Mouse (Mus musculus) layer of hippocampus, postnatal 36 days (tissue): ENCODE measurements around the gene Abcb9. TPM values are rescaled to one million over a fixed set of nuclear protein-coding genes. Genes with fewer than 3 reads are reported as not detected.

Experiments used
- DNase-seq, 2 experiments: peaks; one replicate each; pipeline ENCODE4 v3.0.0; 2022
- total RNA-seq, 2 experiments: library from RNA; stranded (reverse); gene quantifications; 2 replicates each; pipeline ENCODE4 v1.2.3; 2021

The Abcb9 gene
- 10 to 100 TPM; 27.2 to 30.7 TPM for total RNA-seq

DNA sequence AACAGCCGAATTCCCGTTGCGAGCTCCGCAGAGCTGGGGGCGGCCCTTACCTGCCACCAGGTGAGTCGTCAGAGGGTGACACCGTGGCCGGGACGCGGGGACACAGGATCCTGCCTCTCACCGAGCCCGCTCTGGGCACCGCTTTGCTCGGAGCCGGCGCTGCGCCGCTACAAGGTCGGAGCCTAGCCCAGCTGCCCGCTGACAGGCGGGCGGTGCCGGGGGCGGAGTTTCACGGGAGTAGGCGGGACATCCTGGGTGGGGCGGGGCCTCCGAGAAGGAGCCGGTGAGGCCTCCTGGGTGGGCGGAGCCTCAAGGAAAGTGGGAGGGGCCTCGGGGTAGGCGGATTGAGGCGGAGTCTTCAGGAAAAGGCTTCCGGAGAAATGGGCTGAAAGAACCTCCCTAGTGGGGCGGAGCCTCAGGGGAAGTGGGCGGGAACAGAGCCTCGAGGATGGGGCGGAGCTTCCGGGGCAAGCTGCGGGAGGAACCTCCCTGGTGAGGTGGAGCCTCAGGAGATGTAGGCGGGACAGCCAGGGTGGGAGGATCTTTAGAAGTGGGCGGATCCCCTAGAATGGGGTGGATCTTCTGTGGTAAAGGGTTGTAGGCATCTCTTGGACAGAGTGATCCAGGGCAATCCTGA is at the start of gene Abcb9:
TSS of gene Abcb9 (minus strand) at position 203 of the 637 bp plus-strand sequence.
- peak; percentile 94 to 95 for DNase-seq

DNA sequence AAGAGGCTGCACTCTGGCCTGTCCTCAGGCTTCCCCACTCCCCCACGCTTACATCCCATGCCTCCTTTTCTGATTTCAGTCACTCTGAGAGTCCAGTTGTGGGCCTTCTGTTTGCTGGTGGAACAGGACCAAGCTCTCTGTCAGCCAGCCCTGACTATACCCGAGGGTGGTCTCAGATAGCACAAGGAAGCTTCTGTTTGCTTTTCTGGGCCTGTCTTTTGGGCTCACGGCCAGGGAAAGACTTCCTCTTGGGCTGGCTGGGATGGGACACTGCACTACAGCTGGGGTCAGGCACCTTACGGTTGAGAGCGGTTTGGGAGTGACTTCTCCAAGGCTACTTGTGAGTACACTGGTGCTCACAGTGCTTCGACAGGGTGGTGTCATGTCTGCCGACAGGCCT is 42.5 kb upstream of the Abcb9 start:
- DNase-seq, result no peak

- no peak for DNase-seq
Observed at GRCm38 (mm10) chr5:124134261-124134660, 38.7 kb upstream of the Abcb9 start.

DNA sequence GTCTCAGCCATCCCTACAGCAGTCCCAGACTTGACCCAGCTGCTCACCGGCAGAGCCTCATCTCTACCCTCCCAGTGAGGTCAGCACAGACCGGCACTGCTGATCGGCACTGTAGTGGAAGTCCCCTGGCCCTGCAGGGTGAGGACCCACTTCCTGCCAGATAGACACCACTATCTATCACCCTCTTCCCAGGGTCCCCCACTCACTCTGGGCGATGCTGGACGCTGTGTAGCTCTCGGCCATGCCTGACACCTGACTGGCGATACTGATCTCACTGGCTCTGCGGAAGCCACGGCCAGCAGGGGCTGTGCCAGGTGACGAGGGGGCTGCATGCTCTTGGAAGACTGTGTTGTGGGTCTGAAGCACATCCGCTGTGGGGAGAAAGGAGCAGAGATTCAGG is 29.5 kb upstream of the Abcb9 start:
- no peak for DNase-seq

- DNase-seq, result no peak
Observed at GRCm38 (mm10) chr5:124122357-124122756, 26.8 kb upstream of the Abcb9 start.

GRCm38 (mm10) chr5:124119204-124119603 is 23.6 kb upstream of the Abcb9 start:
- DNase-seq, result no peak

GRCm38 (mm10) chr5:124115990-124116845 is 20.6 kb upstream of the Abcb9 start, which contains the start of gene Arl6ip4:
TSS of gene Arl6ip4 (plus strand) at chr5:124116089.
- DNase-seq, result peak; percentile 81 to 82

GRCm38 (mm10) chr5:124115531-124115930 is 19.9 kb upstream of the Abcb9 start:
- DNase-seq, result no peak

- DNase-seq, result no peak
Observed at GRCm38 (mm10) chr5:124114276-124115025, 18.9 kb upstream of the Abcb9 start.

- DNase-seq, result peak in 1 of 2 experiments; percentile 63
Observed at GRCm38 (mm10) chr5:124113030-124113429, 17.4 kb upstream of the Abcb9 start.

GRCm38 (mm10) chr5:124112531-124112930 is 16.9 kb upstream of the Abcb9 start:
- no peak for DNase-seq

- DNase-seq, result peak; percentile 92 to 94
Observed at GRCm38 (mm10) chr5:124111742-124112497, 16.3 kb upstream of the Abcb9 start, which contains the start of gene Ogfod2. TSS of gene Ogfod2 (plus strand) at chr5:124112297.

DNA sequence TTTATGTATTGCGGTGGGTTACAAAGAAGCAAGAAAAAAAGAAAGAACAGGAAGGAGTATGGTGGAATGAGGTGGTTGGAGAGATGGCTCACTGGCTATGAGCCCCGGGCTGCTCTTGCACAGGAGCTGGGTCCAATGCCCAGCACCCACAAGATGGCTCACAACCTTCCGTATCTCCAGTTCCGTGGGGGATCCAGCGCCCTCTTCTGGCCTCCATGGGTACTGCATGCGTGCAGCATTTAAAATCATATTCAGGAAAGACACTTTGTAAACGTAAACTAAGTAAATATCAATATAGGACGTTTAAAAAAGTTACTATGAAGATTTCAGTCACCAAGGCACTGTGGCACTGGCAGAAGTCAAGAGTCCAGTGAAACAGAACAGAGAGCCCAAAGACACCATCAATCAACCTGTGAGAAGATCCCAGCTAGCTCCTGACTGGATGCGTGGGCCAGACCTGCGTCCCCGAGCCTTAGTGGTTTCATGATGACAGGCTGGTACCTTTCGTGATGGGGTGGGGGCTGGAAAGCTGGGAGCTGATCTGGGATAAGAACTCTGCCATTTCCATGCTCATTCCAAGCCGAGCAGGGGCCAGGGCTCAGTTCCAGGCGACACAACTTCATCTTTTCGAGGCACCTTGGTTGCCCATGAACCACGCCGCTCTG is 15.6 kb upstream of the Abcb9 start:
- DNase-seq, result no peak

GRCm38 (mm10) chr5:124103552-124103951 is 8.0 kb upstream of the Abcb9 start:
- no peak for DNase-seq

DNA sequence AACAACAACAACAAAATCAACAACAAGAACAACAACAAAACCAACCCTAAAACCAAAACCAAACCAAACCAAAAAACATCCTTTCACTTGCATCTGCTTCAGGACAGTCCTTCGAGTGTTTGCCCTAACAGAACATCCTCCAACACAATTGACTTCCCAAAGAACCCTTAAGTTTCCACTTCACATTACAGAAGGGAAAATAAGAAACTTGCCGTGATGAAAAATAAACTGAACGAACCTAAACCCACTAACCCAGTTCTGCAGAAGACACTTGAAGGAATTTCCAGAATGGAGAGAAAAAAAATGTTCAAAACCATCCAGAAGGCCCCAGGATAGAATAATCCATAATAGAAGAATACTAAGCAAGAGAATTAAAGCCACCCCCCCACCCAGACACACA is 7.4 kb upstream of the Abcb9 start:
- no peak for DNase-seq

DNA sequence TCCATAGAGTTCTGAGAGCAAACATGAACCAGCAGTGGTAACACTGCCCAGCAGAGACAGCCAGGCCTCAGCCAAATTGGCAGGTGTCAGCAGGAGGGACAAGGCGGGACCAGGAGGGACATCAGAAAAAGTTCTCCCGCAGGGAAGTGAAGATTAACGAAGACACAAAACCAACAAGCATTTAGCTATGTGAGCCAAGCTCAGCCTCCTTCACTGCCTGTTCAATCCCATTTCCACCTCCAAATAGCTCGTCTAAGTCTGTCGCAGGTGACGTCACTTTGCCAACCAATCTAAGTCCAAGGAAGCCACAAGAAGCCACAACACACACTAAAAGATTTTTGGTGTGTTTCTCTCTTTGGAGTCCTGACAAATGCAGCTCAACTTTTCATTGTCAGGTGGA is 6.7 kb upstream of the Abcb9 start:
- DNase-seq, result no peak

DNA sequence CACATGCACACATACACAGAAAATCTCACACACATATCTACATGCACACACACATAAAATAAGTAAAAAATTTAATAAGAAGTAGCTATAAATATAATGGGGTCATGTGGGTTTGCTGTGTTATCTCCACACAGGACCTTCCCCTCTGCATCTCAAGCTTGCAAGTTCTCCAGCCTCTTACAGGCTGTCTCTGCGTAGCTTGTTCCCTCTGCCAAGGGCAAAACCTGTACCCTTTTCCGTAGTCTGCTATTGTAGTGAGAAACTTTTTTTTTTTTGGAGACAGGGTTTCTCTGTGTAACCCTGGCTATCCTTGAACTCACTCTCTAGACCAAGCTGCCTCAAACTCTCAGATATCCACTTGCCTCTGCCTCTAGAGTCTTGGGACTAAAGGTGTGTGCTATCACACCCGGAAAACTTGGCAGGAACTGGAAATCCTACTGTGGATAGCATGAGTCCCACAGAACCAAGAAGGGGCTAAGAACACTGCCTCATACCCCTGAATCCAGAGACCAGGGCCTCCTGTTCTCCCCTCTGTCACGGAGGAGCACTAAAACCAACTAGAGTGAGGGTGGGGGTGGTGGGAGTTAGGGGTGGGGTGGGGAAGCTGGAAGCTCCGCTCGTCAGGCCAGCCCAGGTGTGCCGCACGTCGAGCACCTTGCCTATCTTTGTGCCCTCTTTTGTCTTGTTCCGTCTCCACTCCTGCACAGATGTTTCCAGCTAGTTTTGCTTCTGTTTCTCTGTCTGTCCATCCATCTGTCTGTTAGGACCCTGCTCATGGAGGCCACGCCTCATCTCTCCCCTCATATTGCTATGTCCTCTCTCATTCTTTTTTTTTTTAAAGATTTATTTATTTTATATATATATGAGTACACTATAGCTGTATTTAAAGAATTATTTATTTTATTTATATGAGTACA is 4.8 kb upstream of the Abcb9 start:
- no peak for DNase-seq

GRCm38 (mm10) chr5:124098923-124099322 is 3.3 kb upstream of the Abcb9 start:
- no peak for DNase-seq

DNA sequence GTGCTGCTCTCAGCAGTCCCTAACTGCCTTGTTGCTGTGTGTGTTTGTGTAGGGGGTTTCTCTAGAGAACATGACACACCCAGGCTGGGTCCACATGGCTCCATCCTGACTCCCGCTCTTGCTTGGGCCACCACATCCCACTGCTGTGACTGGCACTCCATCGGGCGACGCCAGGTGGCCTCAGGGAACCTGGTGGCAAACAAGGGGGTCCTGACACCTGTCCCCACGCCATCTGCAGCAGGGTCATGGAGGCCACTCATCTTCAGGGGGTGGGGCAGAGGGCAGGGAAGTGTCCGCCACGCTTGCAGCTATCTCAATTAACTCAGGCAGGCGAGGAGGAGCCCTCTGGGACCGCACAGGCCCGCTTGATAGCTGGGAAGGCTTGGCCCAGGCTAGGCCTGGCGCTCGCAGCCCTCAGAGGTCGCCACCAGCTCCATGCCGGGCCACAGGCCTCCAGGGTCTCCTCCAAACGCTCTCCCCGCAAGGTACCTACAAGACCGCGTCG is 469 bp downstream of the Abcb9 start:
- DNase-seq, result no peak
